Mouse (Mus musculus): ENCODE data around the gene Gm49601. TPM values are rescaled to one million over a fixed set of nuclear protein-coding genes. Genes with fewer than 3 reads are reported as not detected.

The Gm49601 gene
- total RNA-seq (2023): 50.3 and 69.2 TPM in 2 replicates

DNA sequence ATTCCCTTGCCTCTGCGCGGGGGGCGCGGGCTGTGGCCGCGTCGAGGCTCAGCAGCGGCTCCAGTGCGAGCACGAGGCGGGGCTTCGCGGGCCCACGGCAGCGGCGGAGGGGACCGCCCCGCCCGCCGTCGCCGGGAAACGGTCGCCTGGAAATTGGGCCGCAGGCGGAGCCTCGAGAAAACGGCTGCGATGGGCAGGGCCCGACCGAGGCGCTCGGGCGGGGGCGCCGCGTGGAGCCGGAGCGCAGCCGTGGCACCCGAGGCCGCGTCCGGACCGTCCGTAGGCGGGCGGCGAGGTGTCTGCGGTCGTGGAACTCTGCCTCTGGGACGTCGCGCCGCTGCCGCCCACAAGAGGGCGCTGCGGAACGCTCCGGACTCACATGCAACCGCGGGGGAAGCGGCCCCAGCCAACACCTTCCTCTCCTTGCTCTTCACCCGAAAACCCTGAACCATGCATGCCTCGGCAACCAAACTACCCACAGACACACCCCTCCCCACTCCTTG, at the start of gene Gm49601:
Gene Gm49601, minus strand, starts transcription at position 52 of the 503 bp plus-strand sequence.

DNA sequence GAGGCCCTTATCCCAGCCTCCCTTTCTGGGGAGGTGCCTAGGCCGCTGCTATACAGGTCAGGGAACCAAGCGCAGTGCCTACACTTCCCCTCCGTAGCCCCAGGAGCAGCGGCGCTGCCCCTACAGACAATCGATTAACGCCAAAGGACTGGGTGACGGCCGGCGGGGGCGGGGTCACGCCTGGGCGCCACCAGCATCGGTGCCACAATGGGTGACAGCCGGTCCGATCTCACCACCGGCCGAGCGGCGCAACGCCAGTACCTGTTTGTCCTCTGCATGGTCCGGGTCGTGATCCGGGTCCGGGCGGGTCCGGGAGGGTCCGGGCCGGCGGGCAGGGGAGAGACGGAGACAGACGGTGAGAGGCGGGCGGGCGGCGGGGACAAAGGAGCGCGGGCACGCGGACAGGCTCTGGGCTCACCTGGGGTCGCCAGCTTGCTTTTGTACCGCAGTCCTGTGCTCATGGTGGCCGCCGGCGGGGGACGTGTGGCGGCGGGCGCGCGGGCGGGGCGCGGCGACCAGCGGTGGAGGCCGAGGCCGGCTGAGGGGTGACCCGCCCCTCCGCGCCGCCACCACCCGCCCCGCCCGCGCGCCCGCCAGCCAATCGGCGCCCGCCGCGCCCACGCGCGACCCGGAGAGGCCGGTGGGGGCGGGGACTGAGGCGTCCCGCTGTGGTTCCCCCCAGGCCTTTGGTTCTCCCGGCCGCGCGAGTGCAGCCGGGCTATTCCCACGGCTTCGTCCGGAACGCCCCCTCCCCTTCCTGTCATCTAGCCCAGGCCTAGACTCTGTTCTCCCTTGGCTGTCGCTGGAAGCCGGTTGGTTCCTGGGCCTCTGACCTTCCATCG, 3.4 kb upstream of the Gm49601 start, which contains the start of gene Sept5:
Gene Sept5, minus strand, starts transcription at position 565 of the 842 bp plus-strand sequence.

DNA sequence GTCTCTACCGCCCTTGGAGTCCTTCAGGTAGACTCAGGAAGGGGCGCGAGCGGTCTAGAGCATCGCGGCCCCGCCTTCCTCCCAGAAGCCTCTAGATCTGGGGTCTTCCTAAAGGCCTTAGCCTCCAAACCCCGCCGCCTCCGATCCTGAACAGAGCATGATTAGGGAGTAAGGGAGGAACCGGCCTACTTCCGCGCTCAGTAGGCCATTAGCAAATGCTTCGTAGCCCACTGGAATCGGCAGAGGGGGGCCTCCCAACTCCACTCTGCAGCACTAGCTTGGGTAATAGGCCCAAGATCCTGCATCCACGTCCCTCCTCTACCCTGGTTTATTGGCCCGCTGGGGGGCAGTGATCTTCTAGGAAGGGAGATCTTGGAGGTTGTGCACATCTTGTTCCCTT, 4.2 kb downstream of the Gm49601 start, which contains the start of gene Gp1bb:
Gene Gp1bb, minus strand, starts transcription at position 385 of the 400 bp plus-strand sequence.

DNA sequence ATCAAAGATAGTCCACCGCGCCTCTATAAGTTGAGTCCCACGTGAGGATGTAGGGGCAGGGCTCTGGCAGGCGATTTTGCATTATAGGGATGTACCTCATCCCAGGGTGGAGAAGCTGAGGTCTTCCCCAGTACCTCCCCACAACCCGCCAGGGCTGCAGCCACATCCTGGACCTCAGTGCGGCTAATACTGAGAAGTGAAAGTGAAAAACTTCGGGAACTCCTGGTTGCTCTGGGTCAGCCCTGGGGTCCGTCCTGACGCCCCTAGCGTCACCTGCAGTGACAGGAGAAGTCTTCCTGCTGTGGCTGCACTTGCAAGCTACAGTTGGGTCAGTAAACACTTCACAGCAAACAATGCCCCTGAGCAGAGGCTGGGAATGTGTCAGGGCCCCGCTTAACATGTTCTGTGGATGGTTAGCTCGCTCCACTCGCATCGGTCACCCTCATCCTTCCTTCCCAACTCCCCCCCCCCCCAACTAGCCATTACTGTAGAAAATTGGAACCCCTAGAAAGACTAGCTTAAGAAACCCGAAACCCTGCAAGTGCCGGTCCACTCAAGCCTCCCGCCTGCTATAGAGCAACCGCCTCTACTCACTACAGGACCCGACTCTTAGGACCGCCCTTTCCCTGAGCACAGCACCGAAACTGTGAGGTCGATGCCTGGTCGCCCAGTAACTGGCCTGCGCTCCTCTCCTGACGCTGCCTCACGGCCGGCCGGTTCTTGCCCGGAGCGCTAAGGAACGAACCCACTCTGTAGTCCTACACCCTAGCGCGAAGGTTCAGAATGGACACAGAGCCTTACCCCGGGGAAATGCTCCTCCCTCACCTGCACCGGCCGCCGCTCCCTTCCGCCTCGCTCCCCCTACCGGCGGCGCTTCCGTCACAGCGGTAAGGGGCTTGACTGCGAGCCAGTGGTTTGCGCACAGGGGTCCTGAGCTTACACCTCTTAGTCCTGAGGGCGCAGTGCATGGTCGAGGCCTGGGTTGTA, 36.1 kb downstream of the Gm49601 start, which contains the start of gene Tbx1:
Gene Tbx1, minus strand, starts transcription at position 868 of the 987 bp plus-strand sequence.

Other genes starting within 250 kb of the Gm49601 start
- 5.1 and 7.1 TPM in 2 replicates for gene Txnrd2, start 200.0 kb downstream of the Gm49601 start, total RNA-seq (2023)
- gene Comt, start 199.6 kb downstream of the Gm49601 start, total RNA-seq (2023): 16.9 and 19.2 TPM in 2 replicates
- gene Gnb1l, start 127.7 kb downstream of the Gm49601 start, total RNA-seq (2023): 1.6 and 2.6 TPM in 2 replicates
- 1.5 and 2.4 TPM in 2 replicates for gene Rtl10, start 127.5 kb downstream of the Gm49601 start, total RNA-seq (2023)
- not detected in 2 replicates for gene Tbx1, start 35.8 kb downstream of the Gm49601 start, total RNA-seq (2023)
- 0.43 and 2.1 TPM in 2 replicates for gene Gp1bb, start 4.0 kb downstream of the Gm49601 start, total RNA-seq (2023)
- 231 and 263 TPM in 2 replicates for gene Sept5, start 3.5 kb upstream of the Gm49601 start, total RNA-seq (2023)
- not detected in 2 replicates for gene Cldn5, start 150.4 kb upstream of the Gm49601 start, total RNA-seq (2023)
- gene Ufd1, start 185.4 kb upstream of the Gm49601 start, total RNA-seq (2023): 76.4 and 124 TPM in 2 replicates
- gene Cdc45, start 185.6 kb upstream of the Gm49601 start, total RNA-seq (2023): 34.4 and 34.7 TPM in 2 replicates
- 4.9 and 5.2 TPM in 2 replicates for gene 2510002D24Rik, start 210.2 kb upstream of the Gm49601 start, total RNA-seq (2023)
- gene Gm28539, start 210.2 kb upstream of the Gm49601 start, total RNA-seq (2023): 8.0 and 10.7 TPM in 2 replicates

Data from neutrophil, adult 65 days (primary cell).